Mouse (Mus musculus) natural killer cell, adult 2 months (primary cell): ENCODE measurements around the gene Scrn2.
A peak's percentile ranks its signal among the peaks of the same experiment; 100 is the strongest.

Source experiments
- DNase-seq, 2 experiments: peaks; one replicate each; pipeline ENCODE4 v3.0.0; 2022; ENCODE audit warnings: low spot score in 2 of 2

Scrn2 gene

GRCm38 (mm10) chr11:97017696-97018582 lies 11.8 kb upstream of the Scrn2 start:
- DNase-seq, result no peak

DNA sequence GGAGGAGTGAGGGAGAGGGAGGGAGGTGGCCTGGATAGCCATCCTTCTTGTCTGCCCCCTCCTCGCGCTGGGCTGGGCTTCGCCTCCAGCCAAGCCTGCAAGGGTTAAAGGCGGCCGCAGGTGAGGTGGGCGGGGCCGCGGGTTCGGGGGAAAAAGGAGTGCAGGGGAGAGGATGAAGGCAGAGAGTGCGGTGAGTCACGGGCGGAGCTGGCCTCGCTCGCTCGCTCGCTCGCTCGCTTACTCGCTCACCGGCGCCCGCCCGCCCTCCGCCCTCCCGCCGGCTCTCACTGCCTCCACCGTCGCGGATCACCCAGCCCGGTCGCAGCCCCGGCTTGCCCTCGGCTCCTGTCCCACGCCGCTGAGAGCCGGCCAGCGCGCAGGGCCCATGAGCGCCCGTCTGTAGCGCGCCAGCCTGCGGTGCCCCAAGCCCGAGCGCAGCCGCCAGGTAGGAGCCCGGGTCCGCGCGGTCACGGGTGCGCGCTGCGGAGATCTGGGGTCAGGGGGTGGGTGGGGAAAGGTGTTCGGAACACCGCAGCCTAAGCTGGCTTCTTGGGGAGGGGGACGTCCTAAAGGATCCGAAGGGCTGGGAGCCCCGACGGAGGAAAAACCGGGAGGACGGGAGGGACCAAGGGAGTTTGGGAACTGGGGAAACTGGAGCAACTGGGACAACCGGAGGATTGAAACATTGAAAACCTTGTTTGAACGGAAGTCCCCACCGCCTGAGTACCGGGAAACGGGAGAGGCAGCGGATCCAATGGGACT lies 11.0 kb upstream of the Scrn2 start:
- peak in 1 of 2 experiments; percentile 23 for DNase-seq

DNA sequence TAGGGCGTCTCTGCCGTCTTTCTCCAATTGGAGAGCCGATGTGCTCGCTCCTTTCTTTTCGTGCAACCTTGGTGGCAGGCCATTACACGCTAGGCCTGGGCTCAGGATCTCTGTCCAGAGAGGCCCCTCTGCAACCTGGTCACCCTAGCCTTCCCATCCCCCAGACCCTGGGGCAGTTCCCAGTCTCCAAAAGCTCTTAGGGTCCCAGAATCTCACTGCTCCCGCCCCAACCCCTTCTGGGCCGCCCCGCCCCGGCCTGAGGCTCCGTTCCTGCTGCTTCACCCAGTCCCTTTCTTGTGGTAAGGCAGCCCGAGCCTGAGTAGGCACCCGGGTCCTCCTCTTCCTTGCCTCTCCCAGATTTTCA lies 10.4 kb upstream of the Scrn2 start:
- no peak for DNase-seq

GRCm38 (mm10) chr11:97021121-97021765 lies 8.5 kb upstream of the Scrn2 start:
- no peak for DNase-seq

GRCm38 (mm10) chr11:97021873-97022484 lies 7.8 kb upstream of the Scrn2 start:
- peak; percentile 66 to 81 for DNase-seq

- no peak for DNase-seq
Observed at GRCm38 (mm10) chr11:97024977-97025376, 4.8 kb upstream of the Scrn2 start.

DNA sequence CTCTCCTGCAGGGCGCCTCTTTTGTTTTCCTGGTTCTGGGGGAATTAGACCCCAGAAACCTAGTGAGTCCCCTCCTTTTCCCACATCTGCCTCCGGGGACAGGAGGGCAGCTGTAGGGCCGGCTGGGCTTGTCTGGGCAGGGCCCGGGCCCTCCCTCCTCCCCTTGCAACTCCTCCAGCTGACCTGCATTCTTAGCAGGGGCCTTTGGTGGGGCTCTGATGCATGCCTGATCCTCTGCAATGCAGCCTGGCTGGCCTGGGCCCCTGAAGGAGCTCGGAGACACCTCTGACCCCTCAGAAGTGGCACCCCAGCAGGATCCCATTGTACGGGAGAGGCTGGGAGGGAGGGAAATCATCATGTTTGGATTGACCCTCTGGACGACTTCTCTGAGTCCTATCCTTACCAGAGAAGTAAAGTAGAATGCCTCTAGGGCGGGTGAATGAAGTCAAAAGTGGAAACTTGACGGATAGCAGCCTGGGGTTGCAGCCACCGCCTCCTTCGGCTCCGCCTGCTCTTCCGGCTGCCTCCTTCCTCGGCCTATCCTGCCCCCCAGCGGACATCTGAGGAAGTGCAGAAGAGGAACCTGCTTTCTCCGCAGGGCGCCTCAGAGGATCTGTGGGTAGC lies 3.9 kb upstream of the Scrn2 start:
- peak; percentile 83 to 90 for DNase-seq

DNA sequence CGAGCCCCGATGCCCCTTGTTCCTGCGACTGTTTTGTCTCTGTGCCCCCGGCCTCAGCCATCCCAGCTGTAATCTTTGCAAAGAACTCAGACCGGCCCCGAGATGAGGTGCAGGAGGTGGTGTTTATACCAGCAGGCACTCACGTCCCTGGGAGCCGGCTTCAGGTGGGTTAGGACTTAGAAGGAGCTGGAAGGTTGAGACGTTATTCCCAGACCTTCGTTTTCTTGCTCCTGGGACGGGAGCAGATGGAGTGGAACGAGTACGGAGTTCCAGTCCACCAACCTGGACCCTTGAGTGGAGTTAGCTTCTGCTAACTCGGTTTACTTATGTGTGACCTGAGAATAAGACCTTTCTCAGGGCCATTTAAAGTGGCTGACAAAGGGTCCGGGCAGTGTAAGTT lies 688 bp downstream of the Scrn2 start:
- DNase-seq, result no peak

DNA sequence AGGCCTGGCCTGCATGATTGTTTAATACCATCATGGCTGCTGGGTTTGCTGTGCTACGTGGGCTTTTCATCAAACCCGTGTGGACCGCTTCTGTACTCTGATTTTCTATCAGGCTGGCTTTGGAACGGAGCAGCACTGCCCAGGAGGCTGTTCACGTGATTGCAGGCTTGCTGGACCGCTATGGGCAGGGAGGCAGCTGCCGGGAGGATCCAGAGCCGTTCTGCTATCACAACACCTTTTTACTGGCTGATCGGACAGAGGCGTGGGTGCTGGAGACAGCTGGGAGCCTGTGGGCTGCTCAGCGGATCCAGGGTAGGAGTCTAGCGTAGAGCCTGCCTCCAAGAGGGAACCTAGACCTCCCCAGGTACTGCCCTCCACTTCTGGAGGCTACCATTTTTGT lies 2.2 kb downstream of the Scrn2 start:
- no peak for DNase-seq

DNA sequence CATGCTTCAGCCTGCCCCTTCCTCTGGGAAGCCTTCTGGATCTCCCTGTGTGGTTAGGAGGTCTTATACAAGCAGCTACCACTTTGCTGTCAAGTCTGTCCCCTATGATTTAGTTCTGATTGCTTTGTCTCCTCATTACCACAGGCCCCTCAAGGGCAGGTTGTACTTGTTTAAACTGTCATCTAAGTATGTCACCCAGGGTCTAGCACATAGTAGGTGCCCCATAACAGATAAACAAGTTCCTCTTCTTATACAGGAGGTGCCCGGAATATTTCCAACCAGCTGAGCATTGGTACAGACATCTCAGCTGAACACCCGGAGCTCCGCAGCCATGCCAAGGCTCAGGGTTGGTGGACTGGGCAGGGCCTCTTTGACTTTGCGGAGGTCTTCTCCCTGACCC lies 2.8 kb downstream of the Scrn2 start:
- DNase-seq, result no peak

- DNase-seq, result no peak
Observed at GRCm38 (mm10) chr11:97033781-97034180, 4.0 kb downstream of the Scrn2 start.

DNA sequence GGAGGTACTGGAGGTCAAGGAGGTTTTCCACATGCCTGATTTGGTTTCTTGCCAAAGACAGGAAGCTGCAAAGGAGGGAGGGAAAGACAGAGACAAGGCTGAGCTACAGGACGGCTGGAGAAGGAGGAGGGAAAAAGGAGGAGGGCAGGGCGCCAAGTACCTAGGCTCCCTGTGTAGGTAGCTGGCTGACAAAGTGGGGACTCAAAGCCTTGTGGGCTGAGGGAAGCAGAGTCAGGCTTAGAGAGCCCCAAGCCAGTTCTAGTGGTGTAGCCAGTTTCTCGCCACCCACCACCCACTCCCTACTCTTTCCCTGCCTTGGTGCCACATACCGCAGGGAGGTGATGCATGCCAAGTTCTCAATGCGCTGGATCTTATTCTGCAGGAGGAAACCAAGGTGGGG lies 6.4 kb downstream of the Scrn2 start:
- no peak for DNase-seq

GRCm38 (mm10) chr11:97038881-97039280 lies 9.1 kb downstream of the Scrn2 start:
- DNase-seq, result no peak

GRCm38 (mm10) chr11:97040301-97041021 lies 10.7 kb downstream of the Scrn2 start:
- no peak for DNase-seq

DNA sequence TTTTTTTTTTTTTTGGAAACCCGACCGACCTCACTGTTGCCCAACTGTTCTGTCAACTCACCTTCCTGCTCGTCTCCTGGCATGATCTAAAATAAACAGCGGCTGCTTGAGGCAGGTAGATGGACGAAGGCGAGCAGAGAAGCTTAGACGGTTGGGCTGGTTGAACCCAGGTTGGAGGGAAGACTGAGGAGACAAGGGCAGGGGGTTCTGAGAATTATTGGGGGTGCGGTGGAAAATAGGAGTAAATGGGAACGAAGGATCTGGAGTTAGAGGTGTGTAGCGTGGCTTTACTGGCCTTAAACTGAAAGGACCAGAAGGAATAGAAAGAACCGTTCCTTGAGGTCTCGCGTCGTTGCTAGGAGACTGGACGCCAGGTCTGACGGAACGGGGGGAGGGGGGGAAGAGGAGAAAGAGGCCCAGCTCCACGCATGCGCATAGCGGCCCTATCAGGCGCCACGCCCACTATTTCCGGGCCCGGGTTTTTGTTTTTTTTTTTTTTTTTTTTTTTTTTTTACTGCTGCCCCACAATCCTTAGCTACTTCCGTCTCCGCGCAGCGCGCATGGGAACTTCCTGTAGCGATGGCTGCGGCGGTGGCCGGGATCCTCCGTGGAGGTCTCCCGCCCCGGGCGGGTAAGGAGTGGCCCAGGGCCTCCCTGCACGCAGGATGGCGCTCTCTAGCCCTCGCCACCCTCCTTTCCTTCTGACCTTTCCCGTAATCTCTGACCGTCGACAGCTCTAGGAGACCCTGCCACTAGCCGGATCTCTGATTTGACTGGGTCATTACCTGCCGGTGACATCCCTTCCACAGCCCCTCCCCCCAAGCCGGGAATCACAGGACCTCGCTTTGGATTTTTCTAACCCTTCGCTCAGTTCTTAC lies 11.5 kb downstream of the Scrn2 start, which contains the start of the genes Lrrc46 and Mrpl10:
TSS of gene Lrrc46 (minus strand) at position 386 of the 878 bp plus-strand sequence.
TSS of gene Mrpl10 (plus strand) at position 539 of the 878 bp plus-strand sequence.
- peak; percentile 83 to 89 for DNase-seq

DNA sequence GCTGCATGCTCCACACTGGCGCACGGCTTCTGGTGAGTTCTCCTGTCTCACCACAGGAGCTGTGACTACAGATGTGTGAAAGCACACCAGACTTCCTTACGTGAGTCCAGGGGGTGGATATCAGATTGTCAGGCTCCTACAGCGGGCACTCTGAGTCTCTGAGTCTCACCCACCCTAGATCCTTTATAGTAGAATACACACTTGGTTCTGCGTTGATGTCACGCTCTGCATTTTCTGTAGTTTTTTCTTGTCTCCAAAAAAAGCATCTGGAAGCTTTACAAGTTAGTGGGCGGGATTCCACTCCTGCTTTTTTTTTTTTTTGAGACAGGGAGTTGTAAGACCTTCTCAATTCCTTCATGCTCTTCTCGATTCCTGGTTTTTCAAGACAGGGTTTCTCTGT lies 15.2 kb downstream of the Scrn2 start:
- no peak for DNase-seq

GRCm38 (mm10) chr11:97045861-97046260 lies 16.1 kb downstream of the Scrn2 start:
- DNase-seq, result peak in 1 of 2 experiments; percentile 28

DNA sequence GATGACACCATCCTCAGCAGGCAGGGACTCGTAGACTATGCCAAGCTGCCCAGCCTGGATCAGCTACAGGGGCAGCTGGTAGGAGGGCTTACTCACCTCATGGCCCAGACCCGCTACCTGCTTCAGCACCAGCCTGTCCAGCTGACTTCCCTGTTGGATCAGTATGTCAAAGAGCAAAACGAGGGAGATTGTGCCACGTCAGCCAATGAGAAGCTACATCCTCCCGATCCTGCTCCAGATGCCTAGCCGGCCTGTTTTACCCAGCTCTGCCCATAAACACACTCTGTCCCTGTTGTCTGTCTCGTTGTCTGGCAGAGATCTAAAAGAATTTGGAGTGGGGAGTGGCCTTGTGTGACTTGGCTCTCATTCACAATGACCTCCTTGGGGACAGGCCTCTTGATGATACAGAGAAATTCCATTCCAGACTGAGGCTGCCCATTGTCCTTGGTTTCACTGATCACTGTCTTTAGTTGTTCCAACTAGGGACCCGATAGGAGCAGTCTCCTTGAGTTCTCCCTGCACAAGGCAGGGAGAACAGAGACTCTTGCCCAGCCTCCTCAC lies 18.4 kb downstream of the Scrn2 start:
- no peak for DNase-seq

- no peak for DNase-seq
Observed at GRCm38 (mm10) chr11:97049492-97050085, 19.9 kb downstream of the Scrn2 start.
